Mouse (Mus musculus) gastrocnemius, postnatal 36 days (tissue): ENCODE results near the gene Gm4846. TPM values are rescaled to one million over a fixed set of nuclear protein-coding genes. Genes with fewer than 3 reads are reported as not detected.
"Not testable (repeated sequence)": the region's sequence is repeated elsewhere in the genome, so short reads cannot be mapped to it uniquely, and the experiment has no call there.

ENCODE experiments used
- DNase-seq, 2 experiments: peaks; one replicate each; pipeline ENCODE4 v3.0.0; 2022
- intact Hi-C: fragments of 180-260 bp; cut with DNase I; formaldehyde crosslinking; loops from one replicate; pipeline ENCODE4 v1.15.1; 2025
- long read RNA-seq, 2 experiments: library from polyadenylated mRNA; stranded (forward); transcript quantifications; one replicate each; pipeline ENCODE4 v2.0.0; 2021
- total RNA-seq, 2 experiments: library from RNA; stranded (reverse); gene quantifications; 2 replicates each; pipeline ENCODE4 v1.2.3; 2021

The Gm4846 gene
- not detected for total RNA-seq
- long read RNA-seq, experiment 1 = 0 reads
- long read RNA-seq, experiment 2 = 0 reads

- DNase-seq, intact Hi-C loops: not testable (repeated sequence)
Observed at GRCm38 (mm10) chr1:166497488-166497887, at the start of gene Gm4846. Gene Gm4846, minus strand, starts transcription at chr1:166497588.

GRCm38 (mm10) chr1:166531521-166531920, 34.1 kb upstream of the Gm4846 start:
- intact Hi-C loops, DNase-seq: not testable (repeated sequence)

GRCm38 (mm10) chr1:166524709-166525108, 27.3 kb upstream of the Gm4846 start:
- intact Hi-C loops, DNase-seq: not testable (repeated sequence)

- DNase-seq, intact Hi-C loops: not testable (repeated sequence)
Observed at GRCm38 (mm10) chr1:166519626-166520025, 22.2 kb upstream of the Gm4846 start.

GRCm38 (mm10) chr1:166516556-166516955, 19.2 kb upstream of the Gm4846 start:
- intact Hi-C loops = no loop called here

GRCm38 (mm10) chr1:166504206-166504605, 6.8 kb upstream of the Gm4846 start:
- intact Hi-C loops, DNase-seq: not testable (repeated sequence)

More at GRCm38 (mm10) chr1:166516556-166516955, 19.2 kb upstream of the Gm4846 start:
- DNase-seq = no peak

- DNase-seq = no peak
- intact Hi-C loops = no loop called here
Observed at GRCm38 (mm10) chr1:166479503-166479902, 17.9 kb downstream of the Gm4846 start.

GRCm38 (mm10) chr1:166467172-166467571, 30.2 kb downstream of the Gm4846 start:
- DNase-seq = no peak
- intact Hi-C loops = no loop called here

GRCm38 (mm10) chr1:166462544-166462943, 34.8 kb downstream of the Gm4846 start:
- intact Hi-C loops = no loop called here
- DNase-seq = no peak

- intact Hi-C loops = no loop called here
- no peak for DNase-seq
Observed at GRCm38 (mm10) chr1:166441992-166442391, 55.4 kb downstream of the Gm4846 start.

- intact Hi-C loops = no loop called here
- no peak for DNase-seq
Observed at GRCm38 (mm10) chr1:166439426-166439825, 58.0 kb downstream of the Gm4846 start.

Other genes with a start within 250 kb of the Gm4846 start
- gene Ildr2, start 243.4 kb downstream of the Gm4846 start, total RNA-seq = 1 to 10 TPM; 1.2 to 1.6 TPM
- gene Tada1, start 118.5 kb downstream of the Gm4846 start, total RNA-seq = 1 to 10 TPM; 5.1 to 5.2 TPM
- 1 to 10 TPM; 7.3 to 9.0 TPM for gene Pogk, start 87.7 kb downstream of the Gm4846 start, total RNA-seq
- gene Gm4847, start 150.1 kb upstream of the Gm4846 start, total RNA-seq = not detected
- gene Fmo9, start 184.3 kb upstream of the Gm4846 start, total RNA-seq = not detected